Mouse (Mus musculus) ZHBTc4 (cell line): ENCODE data around the gene Cecr2.
"Not testable (repeated sequence)": the region's sequence is repeated elsewhere in the genome, so short reads cannot be mapped to it uniquely, and the experiment has no call there.

Experiments used
- DNase-seq: peaks from one replicate; pipeline ENCODE4 v3.0.0-alpha.2; 2011; ENCODE audit warnings: low read depth, low spot score

Gene Cecr2

DNA sequence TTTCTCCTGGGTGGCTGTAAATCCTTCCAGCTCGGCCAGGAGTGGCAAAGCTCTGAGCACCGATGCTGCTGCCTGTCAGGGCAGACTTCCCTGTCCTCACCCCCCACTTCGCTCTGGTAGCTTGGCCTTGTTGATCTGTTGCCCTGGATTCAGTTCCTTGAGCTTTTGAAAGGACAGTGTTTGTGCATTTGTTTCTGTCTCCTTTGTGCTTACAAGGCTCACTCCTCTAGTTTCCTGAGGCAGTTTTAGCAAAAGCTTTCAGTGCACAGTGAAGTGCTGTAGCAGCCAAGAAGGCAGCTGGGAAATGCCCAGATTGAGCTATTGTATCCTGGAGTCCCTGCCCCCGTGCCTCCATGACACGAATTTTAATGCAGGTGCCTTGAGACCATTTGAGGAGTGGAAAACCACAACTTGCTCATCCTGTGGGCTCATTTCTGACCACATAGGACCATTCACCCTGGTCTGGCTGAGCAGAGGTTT lies 107.0 kb downstream of the Cecr2 start, which contains the start of gene Slc25a18:
TSS of gene Slc25a18 (plus strand) at position 430 of the 480 bp plus-strand sequence.
- DNase-seq: no peak

DNA sequence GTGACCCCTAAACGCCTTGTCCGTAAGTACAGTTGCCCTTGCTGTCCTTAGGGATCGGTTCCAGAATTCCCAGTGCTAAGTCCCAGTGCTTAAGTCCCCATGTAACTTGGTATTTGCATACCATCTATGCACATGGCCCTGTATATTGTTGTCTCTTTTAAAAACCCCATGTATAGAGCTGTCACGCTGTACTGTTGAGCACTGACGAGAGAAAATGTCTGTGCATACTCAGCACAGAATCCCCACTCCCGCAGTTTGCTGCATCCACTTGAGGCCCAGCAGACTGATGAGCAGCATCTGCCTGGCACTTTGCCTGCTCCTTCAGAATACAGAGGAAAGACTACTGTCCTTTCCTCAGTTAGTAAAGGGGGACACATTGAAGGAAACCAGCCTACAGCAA lies 107.6 kb downstream of the Cecr2 start:
- DNase-seq: no peak

DNA sequence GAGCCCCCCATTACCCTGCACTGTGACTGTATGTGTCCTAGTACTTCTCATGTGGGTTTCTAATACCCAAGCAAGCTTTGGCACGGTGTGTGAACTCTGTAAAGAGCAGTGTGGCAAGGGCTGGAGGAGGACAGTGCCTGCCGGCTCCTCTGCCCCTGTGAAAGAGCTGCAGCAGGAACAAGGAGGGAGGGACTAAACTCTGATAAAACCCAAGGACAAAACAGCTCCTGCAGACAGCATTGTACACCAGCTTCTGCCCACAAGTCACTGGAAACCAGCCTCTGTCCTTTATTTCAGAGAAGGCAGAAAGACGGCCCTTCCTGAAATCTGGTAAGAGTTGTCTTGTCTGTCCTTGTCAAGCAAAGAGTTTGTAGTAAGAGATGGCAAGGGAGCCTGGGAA lies 110.1 kb downstream of the Cecr2 start:
- no peak for DNase-seq

DNA sequence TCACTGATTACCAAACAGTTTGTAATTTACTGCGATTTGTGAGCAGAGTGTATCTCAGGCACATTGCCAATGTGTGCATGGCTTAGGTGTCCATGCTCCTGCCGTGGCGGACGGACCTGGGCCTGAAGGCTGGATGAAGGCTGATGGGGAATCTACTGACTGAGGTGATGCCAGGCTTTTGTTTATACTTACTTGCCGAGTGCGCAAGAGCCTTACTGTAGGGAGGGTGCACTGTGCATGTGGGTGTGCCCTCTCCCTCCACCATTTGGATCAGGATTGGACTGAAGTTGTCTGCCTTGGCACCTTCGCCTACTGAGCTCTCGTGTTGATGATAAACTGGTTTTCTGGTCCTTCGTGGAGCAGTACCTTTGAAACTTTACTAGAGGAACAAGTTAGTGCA lies 111.4 kb downstream of the Cecr2 start:
- no peak for DNase-seq

DNA sequence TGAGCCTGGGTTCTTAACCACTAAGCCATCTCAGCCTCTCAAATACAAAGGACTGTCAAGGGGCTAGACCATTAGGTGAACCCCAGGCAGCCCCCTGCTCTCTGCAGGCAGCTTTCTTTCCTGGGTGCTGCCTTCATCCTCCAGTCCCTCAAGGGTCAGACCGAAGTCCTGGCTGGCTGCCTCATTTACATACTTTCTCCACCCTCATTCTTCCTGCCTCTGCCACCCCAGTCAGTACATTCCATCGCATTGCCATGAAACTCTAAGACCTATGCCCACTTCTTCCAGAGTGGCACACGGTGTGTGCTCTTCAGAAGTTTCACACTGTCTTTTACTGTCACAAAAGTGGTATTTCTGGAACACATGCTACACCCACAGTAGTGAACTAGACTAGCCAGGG lies 112.1 kb downstream of the Cecr2 start:
- DNase-seq: no peak

DNA sequence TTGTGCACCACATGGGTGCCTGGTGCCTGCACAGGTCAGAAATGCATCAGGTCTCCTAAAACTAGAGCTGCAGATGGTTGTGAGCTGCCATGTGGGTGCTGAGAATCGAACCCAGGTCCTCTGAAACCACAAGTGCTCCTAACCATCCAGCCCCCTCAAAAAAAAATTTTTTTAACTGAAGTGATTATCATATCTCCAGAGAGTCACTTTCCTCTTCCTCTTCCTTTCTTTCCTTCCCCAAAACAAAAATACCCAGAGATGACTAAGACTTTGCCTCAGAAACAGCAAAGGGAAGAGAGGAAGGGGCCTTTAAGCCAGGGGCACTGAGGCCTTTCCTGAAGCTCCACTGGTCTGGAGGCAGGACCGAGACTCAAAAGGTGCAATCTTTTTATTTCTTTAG lies 116.8 kb downstream of the Cecr2 start:
- DNase-seq: no peak

DNA sequence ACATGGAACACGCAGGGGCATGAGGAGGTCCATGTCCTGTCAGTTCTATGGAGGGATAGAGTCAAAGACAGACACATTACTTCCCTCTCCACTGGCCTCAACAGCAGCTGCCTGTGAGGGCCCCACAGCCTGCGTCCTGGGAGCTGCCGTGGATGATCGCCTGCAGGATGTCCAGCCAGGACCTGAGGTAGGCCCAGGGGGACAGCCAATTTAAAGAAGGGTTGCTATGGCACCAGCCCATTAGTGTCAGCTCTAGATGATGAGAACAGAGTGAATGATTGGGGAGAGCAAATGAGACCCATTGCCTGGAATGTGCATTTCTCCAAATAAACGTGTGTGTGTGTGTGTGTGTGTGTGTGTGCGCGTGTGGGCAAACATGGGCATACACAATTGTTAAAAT lies 118.2 kb downstream of the Cecr2 start:
- no peak for DNase-seq

DNA sequence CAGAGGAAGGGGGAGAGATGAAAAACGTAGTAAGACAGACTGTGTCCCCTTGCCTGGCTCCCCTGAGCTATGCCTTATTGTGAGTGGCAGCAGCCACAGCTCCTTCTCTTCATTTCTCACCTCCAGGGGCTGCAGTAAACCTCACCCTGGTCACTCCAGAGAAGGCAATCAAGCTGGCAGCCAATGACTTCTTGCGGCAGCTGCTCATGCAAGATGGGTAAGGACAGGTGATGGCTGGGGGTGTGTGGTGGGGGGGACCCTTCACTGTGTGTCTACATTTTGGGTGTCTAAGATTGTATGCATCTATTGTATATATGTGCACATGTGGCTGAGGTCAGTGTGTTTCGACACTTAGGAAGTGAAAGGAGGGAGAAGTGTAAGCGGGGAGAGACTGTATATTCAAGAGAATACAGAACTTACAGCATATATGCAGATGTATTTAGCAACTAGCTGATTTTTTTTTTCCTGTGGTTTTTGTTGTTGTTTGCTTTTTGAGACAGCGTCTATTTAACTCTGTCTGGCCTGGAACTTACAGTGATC lies 122.0 kb downstream of the Cecr2 start:
- no peak for DNase-seq

DNA sequence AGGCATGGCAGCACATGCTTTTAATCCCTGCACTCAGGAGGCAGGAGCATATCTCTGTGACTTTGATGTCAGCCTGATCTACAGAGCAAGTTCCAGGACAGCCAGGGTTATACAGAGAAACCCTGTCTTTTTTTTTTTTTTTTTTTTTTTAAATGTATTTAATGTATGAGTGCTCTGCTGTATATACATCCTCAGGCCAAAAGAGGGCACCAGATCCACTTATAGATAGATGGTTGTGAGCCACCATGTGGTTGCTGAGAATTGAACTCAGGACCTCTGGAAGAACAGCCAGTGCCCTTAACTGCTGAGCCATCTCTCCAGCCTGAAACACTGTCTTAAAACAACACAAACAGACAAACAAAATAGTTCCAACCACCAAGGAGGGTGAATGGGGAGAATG lies 122.7 kb downstream of the Cecr2 start:
- DNase-seq: peak; percentile 55

DNA sequence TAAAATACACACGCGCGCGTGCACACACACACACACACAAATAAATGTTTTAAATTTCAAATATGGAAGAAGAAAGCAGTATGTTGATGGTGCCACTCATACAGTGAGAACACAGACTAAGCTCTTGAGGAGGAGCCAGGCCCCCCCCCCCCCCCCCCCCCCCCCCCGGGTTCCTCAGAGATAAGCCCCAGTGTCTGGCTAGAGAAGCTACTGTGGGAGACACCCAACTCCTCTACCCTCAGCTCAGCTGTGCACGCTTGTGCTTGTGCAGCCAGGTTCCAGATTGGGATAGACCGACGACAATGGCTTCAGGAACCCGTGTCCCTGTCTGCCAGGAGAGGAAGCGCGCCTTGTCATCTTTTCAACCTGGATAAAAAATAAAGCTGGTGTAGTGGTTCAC lies 124.0 kb downstream of the Cecr2 start:
- DNase-seq: peak; percentile 43

DNA sequence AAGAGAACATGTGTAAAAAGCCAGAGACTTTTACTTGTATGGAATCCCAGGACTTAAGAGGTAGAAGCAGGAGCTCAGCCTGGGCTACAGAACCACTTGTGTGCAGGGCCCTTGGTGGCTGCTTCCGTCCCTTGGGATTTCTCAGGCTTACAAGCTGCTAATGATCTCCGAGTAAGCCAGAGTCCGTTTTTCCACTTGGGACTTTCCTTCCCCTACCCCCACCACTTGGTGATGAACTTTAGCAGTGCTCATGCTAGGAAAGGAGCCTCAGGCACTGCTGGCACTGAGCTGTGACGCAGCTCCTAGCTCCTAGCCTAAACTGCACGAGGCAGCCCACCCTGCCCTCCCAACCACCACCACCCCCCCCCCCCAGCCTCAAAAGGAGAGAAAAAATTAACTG lies 124.5 kb downstream of the Cecr2 start:
- DNase-seq: no peak

DNA sequence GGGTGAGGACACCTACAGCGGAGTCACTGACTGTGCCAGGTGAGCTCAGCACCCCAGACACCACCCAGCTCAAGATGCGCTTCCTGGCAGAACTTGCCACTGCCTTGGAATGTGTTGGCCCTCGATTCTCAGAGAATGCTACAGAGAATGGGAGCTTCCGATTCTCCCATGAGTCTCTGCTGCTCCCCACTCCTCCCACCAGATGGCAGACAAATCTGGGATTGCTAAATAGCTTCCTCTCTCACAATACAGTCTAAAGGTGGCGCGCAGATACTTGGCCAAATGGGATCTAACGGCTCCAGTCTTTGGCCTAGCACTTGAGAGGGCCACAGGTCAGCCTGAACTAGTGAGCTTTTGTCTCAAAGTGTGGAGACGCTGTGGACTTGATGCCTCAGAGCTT lies 126.8 kb downstream of the Cecr2 start:
- peak; percentile 61 for DNase-seq

DNA sequence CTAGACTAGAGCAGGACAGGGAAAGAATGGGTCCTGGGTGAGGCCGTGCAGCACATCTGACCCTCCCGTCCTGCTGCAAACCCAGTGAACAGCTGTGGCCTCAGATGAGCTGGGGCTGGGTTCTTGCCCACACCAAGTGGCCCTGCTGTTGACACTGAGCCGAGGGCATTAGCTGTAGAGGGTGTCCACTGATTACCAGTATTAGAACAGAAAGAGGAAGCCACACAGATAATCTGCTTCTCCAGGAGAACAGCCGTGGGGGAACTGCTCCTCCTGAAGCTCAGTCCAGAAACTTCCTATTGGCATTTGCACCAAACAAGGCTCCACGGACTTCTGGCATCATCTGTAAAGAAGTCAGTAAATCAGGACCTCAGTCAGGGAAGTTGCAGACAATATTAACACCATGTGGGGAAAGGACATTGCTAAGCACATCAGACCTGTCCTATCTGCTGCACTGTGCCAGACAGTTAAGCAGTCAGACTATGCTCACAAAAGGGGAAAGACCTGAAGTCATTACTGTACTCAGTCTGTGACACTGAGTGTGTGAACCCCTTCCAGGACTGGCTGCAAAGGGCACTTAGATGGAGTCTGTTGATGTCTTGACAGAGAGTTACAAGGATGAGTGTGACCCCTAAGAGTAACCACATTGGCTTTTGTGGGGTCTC lies 129.4 kb downstream of the Cecr2 start:
- DNase-seq: no peak

DNA sequence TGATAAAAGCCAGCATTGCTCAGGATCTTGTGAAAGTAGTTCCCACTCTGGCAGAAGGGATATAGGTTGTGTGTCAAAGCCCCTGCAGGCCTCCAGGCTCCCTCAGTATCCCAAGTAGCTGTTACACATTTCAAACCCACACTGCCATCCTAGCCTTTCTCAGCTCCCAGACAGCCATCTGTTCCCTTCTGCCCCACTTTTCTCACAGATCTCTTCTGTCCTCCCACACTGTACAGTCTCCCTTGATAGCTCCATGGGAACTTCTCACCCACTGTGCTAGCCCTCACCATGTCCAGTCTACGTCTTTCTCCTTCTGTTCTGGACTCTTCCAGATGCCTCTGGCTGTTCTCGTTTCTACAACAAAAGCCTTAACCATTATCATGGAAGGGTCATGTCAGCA lies 129.9 kb downstream of the Cecr2 start:
- no peak for DNase-seq

DNA sequence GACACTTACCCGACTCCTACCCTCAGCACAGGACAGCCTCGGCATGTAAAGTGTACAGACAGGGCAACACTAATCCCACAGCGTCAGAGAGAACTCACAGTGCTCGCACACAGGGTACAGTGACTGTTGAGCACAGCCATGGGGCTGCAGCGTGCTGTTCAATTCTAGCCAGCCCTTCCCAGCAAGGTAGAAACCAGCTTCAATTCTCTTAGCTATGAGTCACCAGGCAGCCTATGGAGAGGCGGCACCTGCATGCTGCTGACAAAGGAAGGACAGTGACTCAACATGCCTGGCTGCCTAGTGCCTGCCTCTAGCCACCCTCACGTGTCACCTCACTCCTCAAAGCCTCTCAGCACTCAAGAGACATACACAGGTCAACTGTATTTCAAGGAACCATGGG lies 131.8 kb downstream of the Cecr2 start:
- DNase-seq: no peak

DNA sequence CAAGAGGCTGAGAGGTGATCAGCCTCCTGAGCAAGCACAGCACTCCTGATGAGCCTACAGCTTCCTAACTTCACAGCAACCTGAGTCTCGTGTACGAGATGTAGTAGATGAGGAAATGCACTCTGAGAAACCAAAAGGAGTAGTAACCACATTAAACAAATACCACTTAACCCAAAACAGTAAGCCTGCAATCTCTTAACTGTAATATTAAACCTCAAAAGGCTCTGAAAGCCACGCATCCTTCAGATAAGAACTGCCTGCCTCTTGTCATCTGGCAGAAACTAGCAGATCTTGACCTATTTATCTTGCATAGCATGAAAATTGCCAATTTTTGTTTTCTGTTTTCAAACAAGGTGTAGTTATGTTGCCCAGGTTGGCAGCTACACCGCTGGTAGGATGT lies 132.7 kb downstream of the Cecr2 start:
- no peak for DNase-seq

DNA sequence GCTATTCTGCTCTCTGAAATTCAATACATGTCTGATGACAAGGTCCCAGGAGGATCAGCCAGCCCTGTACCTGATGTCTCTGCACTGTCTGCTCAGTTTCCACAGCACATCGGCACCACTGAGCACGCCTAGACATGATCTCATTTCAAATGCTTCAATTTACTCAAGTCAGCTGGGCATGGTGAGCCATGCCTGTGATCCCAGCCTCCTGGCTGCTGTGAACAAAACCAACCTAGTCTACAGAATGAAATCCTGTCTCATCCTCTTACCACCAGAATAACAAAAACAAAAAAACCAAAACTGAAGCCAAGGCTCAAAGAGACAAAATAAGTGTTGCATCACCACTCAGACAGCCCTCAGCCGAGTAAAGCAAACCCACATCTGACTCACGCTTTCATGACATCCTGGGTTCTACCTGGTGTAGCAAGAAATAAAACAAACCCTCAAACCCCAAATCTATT lies 133.4 kb downstream of the Cecr2 start:
- DNase-seq: no peak

DNA sequence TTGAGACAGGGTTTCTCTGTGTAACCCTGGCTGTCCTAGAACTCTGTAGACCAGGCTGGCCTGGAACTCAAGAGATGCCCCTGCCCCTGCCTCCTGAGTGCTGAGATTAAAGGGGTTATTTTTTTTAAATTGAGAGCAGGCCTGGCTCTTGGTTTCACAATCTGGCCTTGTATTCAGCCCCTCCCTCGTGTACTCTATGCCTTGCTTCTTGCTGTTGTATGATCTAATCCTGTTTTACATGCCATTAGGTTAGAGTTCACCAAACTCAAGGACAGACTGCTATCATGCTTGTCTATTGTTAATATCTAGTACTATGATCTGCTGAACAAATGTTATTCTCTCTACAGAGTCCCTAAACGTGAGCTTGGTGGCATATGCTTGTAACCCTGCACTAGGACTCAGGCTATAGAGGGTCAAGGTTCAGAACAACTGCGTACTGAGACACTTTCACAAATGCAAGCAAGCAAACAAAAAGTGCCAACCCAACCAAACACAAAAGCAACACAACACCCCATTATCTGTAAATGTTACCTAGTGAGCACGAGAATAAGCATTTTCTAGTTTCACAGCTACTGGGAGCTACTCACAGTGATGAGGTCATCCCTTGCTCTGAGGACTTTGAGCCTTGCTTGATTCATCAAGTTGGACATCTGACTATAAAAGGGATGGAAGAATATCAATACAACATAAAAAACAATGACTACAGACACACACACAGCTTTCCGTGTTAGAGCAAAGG lies 141.0 kb downstream of the Cecr2 start:
- no peak for DNase-seq

DNA sequence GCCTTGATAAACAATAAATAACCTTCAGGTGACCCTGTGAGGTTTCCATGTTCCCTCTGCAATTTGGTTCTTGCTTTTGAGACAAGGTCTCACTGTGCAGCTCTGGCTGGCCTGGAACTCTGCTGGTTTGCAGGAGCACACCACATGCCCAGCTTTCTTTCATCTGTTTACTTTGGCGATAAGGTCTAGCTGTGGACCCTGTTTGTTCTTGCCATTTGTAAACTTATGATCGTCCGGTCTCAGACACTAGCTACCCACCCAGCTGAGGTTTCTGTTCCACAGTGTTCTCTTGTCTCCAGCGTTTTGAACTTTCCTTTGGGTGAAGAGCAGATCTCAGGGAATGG lies 141.5 kb downstream of the Cecr2 start:
- no peak for DNase-seq

DNA sequence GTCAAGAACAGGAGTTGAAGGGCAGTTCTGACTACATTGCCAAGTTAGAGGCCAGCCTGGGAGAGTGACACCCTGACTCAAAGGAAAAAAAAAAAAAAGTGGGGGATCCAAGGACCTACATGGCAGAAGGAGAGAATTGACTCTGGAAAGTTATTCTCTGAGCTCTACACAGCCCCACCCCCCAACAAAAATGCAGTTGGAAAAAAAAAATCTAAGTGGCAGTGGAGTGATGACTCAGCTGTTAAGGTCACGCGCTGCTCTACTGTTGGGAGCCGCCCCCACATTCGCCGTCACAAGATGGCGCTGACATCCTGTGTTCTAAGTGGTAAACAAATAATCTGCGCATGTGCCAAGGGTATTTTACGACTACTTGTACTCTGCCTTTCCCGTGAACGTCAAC lies 145.8 kb downstream of the Cecr2 start:
- DNase-seq: not testable (repeated sequence)

DNA sequence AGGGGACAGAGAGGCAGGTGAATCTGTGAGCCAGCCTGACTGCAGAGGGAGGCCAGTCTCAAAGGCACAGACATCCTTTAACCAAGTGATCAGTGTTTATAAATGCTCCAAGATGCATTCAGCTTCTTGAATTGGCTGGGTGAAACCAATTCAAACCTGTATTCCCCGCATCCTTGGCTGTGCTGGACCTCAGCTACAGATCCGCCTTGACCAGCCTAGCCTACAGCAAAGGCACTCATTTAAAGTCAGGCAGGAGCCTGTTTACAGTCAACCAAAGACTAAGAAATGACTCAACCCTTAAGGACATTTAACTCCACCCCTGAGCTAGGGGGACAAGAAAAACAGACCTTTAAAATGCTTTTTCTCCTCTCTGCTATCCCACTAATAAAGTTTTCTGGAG lies 153.1 kb downstream of the Cecr2 start:
- DNase-seq: peak; percentile 22

DNA sequence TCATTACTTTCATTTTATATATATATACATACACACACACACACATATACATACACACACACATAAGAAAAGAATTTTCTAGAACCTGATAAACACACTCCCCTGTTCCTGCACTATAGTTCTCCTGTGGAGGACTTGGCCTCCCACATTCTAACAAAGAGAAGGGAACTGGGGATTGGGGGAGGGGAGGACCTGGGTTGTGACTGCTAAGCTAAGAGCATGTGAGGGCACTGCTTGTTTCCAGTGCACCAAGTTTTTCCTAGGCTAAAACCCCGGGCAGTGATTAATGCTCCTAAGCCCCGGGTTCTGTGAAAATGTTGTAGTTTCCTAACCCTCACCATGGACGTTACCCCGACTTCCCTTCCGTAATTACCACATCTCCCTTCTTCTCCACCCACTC lies 154.0 kb downstream of the Cecr2 start:
- DNase-seq: no peak
